Mouse (Mus musculus) heart, adult 18-20 months (tissue): ENCODE data around the gene Mbd5. TPM values are rescaled to one million over a fixed set of nuclear protein-coding genes. Genes with fewer than 3 reads are reported as not detected.
"Not testable (repeated sequence)": the region's sequence is repeated elsewhere in the genome, so short reads cannot be mapped to it uniquely, and the experiment has no call there.

Source experiments
- DNase-seq, 2 experiments: peaks; one replicate each; pipeline ENCODE4 v3.0.0; 2021 to 2022; ENCODE audit warnings: mixed read lengths in 1 of 2
- total RNA-seq, 2 experiments: library from RNA; stranded (reverse); gene quantifications; 2 replicates each; pipeline ENCODE4 v1.2.3; 2021

Mbd5 gene
- total RNA-seq, 2 experiments from 2014 or later = 31.5 to 33.8 TPM

- DNase-seq = no peak
These were observed 220.5 kb downstream of the Mbd5 start for GRCm38 (mm10) chr2:49169766-49170165.

GRCm38 (mm10) chr2:49177015-49177414, 227.7 kb downstream of the Mbd5 start:
- no peak for DNase-seq

GRCm38 (mm10) chr2:49190984-49191383, 241.7 kb downstream of the Mbd5 start:
- DNase-seq = no peak

- no peak for DNase-seq
These were observed 242.4 kb downstream of the Mbd5 start for GRCm38 (mm10) chr2:49191695-49192094.

- DNase-seq = no peak
These were observed 254.8 kb downstream of the Mbd5 start for GRCm38 (mm10) chr2:49204081-49204480.

- not testable (repeated sequence) for DNase-seq
These were observed 256.4 kb downstream of the Mbd5 start for GRCm38 (mm10) chr2:49205692-49206091.

- DNase-seq = no peak
These were observed 260.0 kb downstream of the Mbd5 start for GRCm38 (mm10) chr2:49209349-49209748.

- DNase-seq = no peak
These were observed 261.1 kb downstream of the Mbd5 start for GRCm38 (mm10) chr2:49210408-49210807.

GRCm38 (mm10) chr2:49229725-49230124, 280.4 kb downstream of the Mbd5 start:
- no peak for DNase-seq

GRCm38 (mm10) chr2:49234064-49234463, 284.8 kb downstream of the Mbd5 start:
- DNase-seq = no peak

GRCm38 (mm10) chr2:49241715-49242114, 292.4 kb downstream of the Mbd5 start:
- DNase-seq = no peak

- DNase-seq = no peak
These were observed 314.8 kb downstream of the Mbd5 start for GRCm38 (mm10) chr2:49264092-49264491.

- no peak for DNase-seq
These were observed 323.1 kb downstream of the Mbd5 start for GRCm38 (mm10) chr2:49272295-49272967.

GRCm38 (mm10) chr2:49276017-49276722, 326.9 kb downstream of the Mbd5 start:
- DNase-seq = no peak

GRCm38 (mm10) chr2:49280496-49280895, 331.2 kb downstream of the Mbd5 start:
- DNase-seq = no peak

GRCm38 (mm10) chr2:49283583-49283982, 334.3 kb downstream of the Mbd5 start:
- no peak for DNase-seq

GRCm38 (mm10) chr2:49286965-49287364, 337.7 kb downstream of the Mbd5 start:
- no peak for DNase-seq

- DNase-seq = no peak
These were observed 342.4 kb downstream of the Mbd5 start for GRCm38 (mm10) chr2:49291709-49292108.

- DNase-seq = peak; percentile 84 to 93
These were observed 363.5 kb downstream of the Mbd5 start for GRCm38 (mm10) chr2:49312629-49313447.

- DNase-seq = no peak
These were observed 384.3 kb downstream of the Mbd5 start for GRCm38 (mm10) chr2:49333594-49333993.

GRCm38 (mm10) chr2:49335267-49335666, 386.0 kb downstream of the Mbd5 start:
- no peak for DNase-seq

- DNase-seq = no peak
These were observed 395.0 kb downstream of the Mbd5 start for GRCm38 (mm10) chr2:49344287-49344686.

GRCm38 (mm10) chr2:49345786-49346185, 396.5 kb downstream of the Mbd5 start:
- no peak for DNase-seq
